ENCODE assay signal across 34 mouse cellular contexts in the genomic region with DNA sequence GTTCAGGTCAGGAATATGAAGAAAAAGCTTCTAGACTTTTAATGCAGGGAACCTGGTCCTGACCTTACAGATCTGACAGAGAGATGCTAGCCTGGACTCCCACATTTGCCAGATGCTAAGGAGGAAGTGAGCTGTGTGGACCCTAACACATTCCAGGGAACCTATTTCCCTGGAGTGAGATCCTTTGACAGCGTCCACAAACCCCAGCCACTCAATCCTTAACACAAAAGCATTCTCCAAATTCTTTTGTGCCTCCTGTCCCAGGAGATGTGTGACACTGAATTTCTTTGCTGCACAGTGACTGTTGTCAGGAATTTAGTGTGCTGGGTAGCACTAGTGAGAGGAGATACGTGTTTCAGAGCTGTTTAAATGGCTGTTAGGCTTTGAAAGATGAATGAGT. TPM values are rescaled to one million over a fixed set of nuclear protein-coding genes. Genes with fewer than 3 reads are reported as not detected.
A peak's percentile ranks its signal among the peaks of the same experiment; 100 is the strongest.
DNase-seq lines count a peak whose midpoint lies in the region; ATAC-seq and TF ChIP-seq lines count a peak whose summit lies in the region.
"Had no signal": no experiment of that assay in that cellular context is flagged by ENCODE, and none has a peak within 500 bp of the region (broad histone marks: within the 10 kb centered on the region; RNA-seq: fewer than 3 reads in every experiment).

No protein-coding gene starts in this region.

- ATAC-seq in lung, embryonic 14.5 days (ENCODE audit: insufficient read depth): no peak
- ATAC-seq: forebrain, embryonic 13.5 days; intestine, postnatal 0 days had no signal

- TF ChIP-seq CTCF in gastrocnemius, adult 2 months (IDR thresholded peaks at IDR 0.05): no peak
- no peak for TF ChIP-seq CTCF in lung, embryonic 14.5 days (IDR thresholded peaks at IDR 0.05; ENCODE audit: low read depth)

- no peak overlapping the region for H3K4me2 ChIP-seq in lung, embryonic 14.5 days
- H3K4me2 ChIP-seq: embryonic facial prominence, embryonic 12.5 days; forebrain, embryonic 13.5 days; heart, embryonic 15.5 days; kidney, embryonic 15.5 days; neural tube, embryonic 12.5 days had no signal

- H3K9ac ChIP-seq in lung, embryonic 14.5 days: no peak overlapping the region
- H3K9ac ChIP-seq: embryonic facial prominence, embryonic 12.5 days; forebrain, embryonic 13.5 days; heart, embryonic 15.5 days; kidney, embryonic 15.5 days; neural tube, embryonic 12.5 days had no signal

- no peaks in the 10 kb centered on the region for H3K27me3 ChIP-seq in lung, embryonic 14.5 days (ENCODE audit: insufficient read depth, low read length)
- H3K27me3 ChIP-seq: embryonic facial prominence, embryonic 12.5 days; forebrain, embryonic 13.5 days; heart, embryonic 15.5 days; kidney, embryonic 15.5 days; neural tube, embryonic 12.5 days had no signal

- intact Hi-C loops in gastrocnemius, adult 2 months (cut with DNase I): no loop called here

- H3K4me3 ChIP-seq in gastrocnemius, adult 2 months: no peak overlapping the region
- H3K4me3 ChIP-seq in lung, embryonic 14.5 days (ENCODE audit: low read depth, low read length): no peak overlapping the region
- H3K4me3 ChIP-seq: embryonic facial prominence, embryonic 12.5 days; erythroblast, embryonic 14.5 days; forebrain, embryonic 13.5 days; heart, embryonic 15.5 days; kidney, embryonic 15.5 days; neural tube, embryonic 12.5 days had no signal

- H3K36me3 ChIP-seq in lung, embryonic 14.5 days (ENCODE audit: insufficient read depth): no peaks in the 10 kb centered on the region
- H3K36me3 ChIP-seq: embryonic facial prominence, embryonic 12.5 days; heart, embryonic 15.5 days; kidney, embryonic 15.5 days; neural tube, embryonic 12.5 days had no signal

- DNase-seq in gastrocnemius, adult 2 months: no peak
- DNase-seq in gastrocnemius, adult 18-20 months (ENCODE audit: low spot score): no peak
- peak; percentile 21 for DNase-seq in lung, embryonic 14.5 days
- no peak for DNase-seq in lung, postnatal 14 days
- peak; percentile 70 for DNase-seq in Muller cell, postnatal 12 days (ENCODE audit: inconsistent ontology term)
- peak; percentile 54 for DNase-seq in mesoderm, embryonic 11.5 days (ENCODE audit: low read depth, low spot score)
- no peak for DNase-seq in urinary bladder, postnatal 36 days (ENCODE audit: low spot score in 2 of 2)
- DNase-seq: adrenal gland, postnatal 36 days; cerebellum, adult 11-12 months; cerebellum, postnatal 10 days; gastrocnemius, postnatal 10 days; heart, postnatal 4 days; kidney, postnatal 36 days; layer of hippocampus, postnatal 36 days; lung, postnatal 10 days; midbrain, embryonic 14.5 days; right cerebral cortex, postnatal 25 days; spleen, adult 18-20 months had no signal

- H3K9me3 ChIP-seq in lung, embryonic 14.5 days (ENCODE audit: low read depth, low read length): no peaks in the 10 kb centered on the region
- H3K9me3 ChIP-seq: embryonic facial prominence, embryonic 12.5 days; forebrain, embryonic 13.5 days; heart, embryonic 15.5 days; kidney, embryonic 15.5 days; neural tube, embryonic 12.5 days had no signal

- WGBS in lung, embryonic 14.5 days: 5% methylated on average over 2 of the region's 2 CpGs

- peak overlapping the region; percentile 16; the same call in 1 of the 2 replicates for H3K27ac ChIP-seq in gastrocnemius, adult 2 months
- peak overlapping the region; percentile 37; the same call in 1 of the 2 replicates for H3K27ac ChIP-seq in lung, embryonic 14.5 days (ENCODE audit: low read depth)
- H3K27ac ChIP-seq: embryonic facial prominence, embryonic 12.5 days; forebrain, embryonic 13.5 days; heart, embryonic 15.5 days; kidney, embryonic 15.5 days; neural tube, embryonic 12.5 days had no signal

- 0 out of 2 replicates have a peak, but pooled peaks cover 3% of the 10 kb centered on the region for H3K4me1 ChIP-seq in lung, embryonic 14.5 days (ENCODE audit: insufficient read depth)
- H3K4me1 ChIP-seq: forebrain, embryonic 13.5 days; kidney, embryonic 15.5 days; neural tube, embryonic 12.5 days had no signal

RNA-seq across cellular contexts. Expression of a gene that starts 9.2 kb away (rescaled TPM):
- not detected for total RNA-seq in gastrocnemius, adult 2 months (2021)
- total RNA-seq in gastrocnemius, adult 18-20 months (2021): not detected
- not detected in 2 replicates for polyA plus RNA-seq in lung, embryonic 14.5 days (2014; fragmentation: Nextera tagmentation; extraction: Ambion mirVana)
- total RNA-seq: adrenal gland, postnatal 36 days; gastrocnemius, postnatal 10 days; granulocyte monocyte progenitor cell, adult 5-6 weeks; heart, postnatal 4 days; layer of hippocampus, adult 8-10 months; layer of hippocampus, postnatal 36 days; megakaryocyte, adult 5-6 weeks had no signal
- polyA plus RNA-seq: embryonic facial prominence, embryonic 12.5 days; erythroblast, embryonic 14.5 days; forebrain, embryonic 13.5 days; heart, embryonic 15.5 days; intestine, postnatal 0 days; kidney, embryonic 15.5 days; limb, embryonic 11.5 days; liver, embryonic 16.5 days; midbrain, embryonic 14.5 days; neural tube, embryonic 12.5 days had no signal

RNA-seq across cellular contexts. Expression of a gene that starts 41.0 kb away (rescaled TPM):
- not detected for total RNA-seq in gastrocnemius, adult 2 months (2021)
- total RNA-seq in gastrocnemius, adult 18-20 months (2021): under 1 TPM in 1 of 2 experiments, not detected in 1; 0.12 TPM
- not detected in 2 replicates for polyA plus RNA-seq in lung, embryonic 14.5 days (2014; fragmentation: Nextera tagmentation; extraction: Ambion mirVana)
- total RNA-seq: adrenal gland, postnatal 36 days; gastrocnemius, postnatal 10 days; granulocyte monocyte progenitor cell, adult 5-6 weeks; heart, postnatal 4 days; layer of hippocampus, adult 8-10 months; layer of hippocampus, postnatal 36 days; left cerebral cortex, postnatal 10 days; megakaryocyte, adult 5-6 weeks had no signal
- polyA plus RNA-seq: C2C12; embryonic facial prominence, embryonic 12.5 days; erythroblast, embryonic 14.5 days; forebrain, embryonic 13.5 days; frontal cortex, adult 2 months; intestine, postnatal 0 days; kidney, embryonic 15.5 days; limb, embryonic 11.5 days; liver, embryonic 16.5 days; midbrain, embryonic 14.5 days; neural tube, embryonic 12.5 days; testis, adult 2 months had no signal

Comparison
In these comparisons a context has a peak if more than half of its experiments do, and no peak if none do; other contexts are left out.
1. DNase-seq: peak in lung, embryonic 14.5 days (single experiment), Muller cell, postnatal 12 days (single experiment) and mesoderm, embryonic 11.5 days (single experiment); none in gastrocnemius, adult 2 months (single experiment), gastrocnemius, adult 18-20 months (single experiment), lung, postnatal 14 days (single experiment) and urinary bladder, postnatal 36 days (0 of 2).